Mouse (Mus musculus): ENCODE data around the gene Cachd1. TPM values are rescaled to one million over a fixed set of nuclear protein-coding genes. Genes with fewer than 3 reads are reported as not detected.

Gene Cachd1
- polyA plus RNA-seq, 1 experiment from 2014 or later = 12.2 TPM

- no peak for TF ChIP-seq CTCF (IDR thresholded peaks at IDR 0.05; ENCODE audit: low read depth)
- Histone ChIP-seq H3K9me3 (replicated peaks; ENCODE audit: low read length) (no peaks in the 10 kb centered on the region), H3K27ac (no peak overlapping the region), H3K9ac (ENCODE audit: low read depth, low read length) (no peak overlapping the region), H3K4me1 (replicated peaks; ENCODE audit: insufficient read depth, low read length) (no peaks in the 10 kb centered on the region), H3K4me3 (replicated peaks; ENCODE audit: low read depth, low read length) (no peak overlapping the region), H3K27me3 (ENCODE audit: insufficient read depth, low read length) (no peaks in the 10 kb centered on the region), H3K4me2 (ENCODE audit: low read length) (no peak overlapping the region), H3K36me3 (ENCODE audit: insufficient read depth, low read length) (peaks cover 8% of the 10 kb centered on the region; the same call in 1 of the 2 replicates)
- 70% methylated on average over 1 of the region's 1 CpGs for WGBS
- DNase-seq (ENCODE audit: low spot score) (no peak), ATAC-seq (replicated peaks; ENCODE audit: low FRiP score, low read depth) (no peak)
Observed at GRCm38 (mm10) chr4:100917511-100917910, 141.0 kb downstream of the Cachd1 start.

DNA sequence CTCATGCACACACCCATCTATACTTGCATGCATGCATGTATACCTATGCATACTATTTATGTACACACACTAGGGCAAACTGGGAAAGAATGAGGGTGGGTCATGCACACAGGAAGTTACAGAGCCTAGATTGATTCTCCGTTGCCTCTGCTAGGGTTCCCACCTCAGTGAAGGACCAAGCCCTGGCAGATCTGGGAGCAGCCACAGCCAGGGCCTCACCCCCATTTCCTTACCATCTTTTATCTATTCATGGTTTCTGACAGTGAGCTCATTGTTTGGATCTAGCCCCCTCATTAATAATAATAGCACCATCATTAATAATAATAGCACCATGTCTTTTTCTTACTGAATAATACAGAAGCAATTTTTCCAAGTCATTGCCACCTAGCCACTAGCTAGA is 143.9 kb downstream of the Cachd1 start:
- WGBS = 90% methylated on average over 1 of the region's 1 CpGs
- Histone ChIP-seq H3K9ac (ENCODE audit: low read depth, low read length) (no peak overlapping the region), H3K4me1 (replicated peaks; ENCODE audit: insufficient read depth, low read length) (peaks cover 8% of the 10 kb centered on the region), H3K9me3 (replicated peaks; ENCODE audit: low read length) (no peaks in the 10 kb centered on the region), H3K4me2 (ENCODE audit: low read length) (no peak overlapping the region), H3K27ac (no peak overlapping the region), H3K4me3 (replicated peaks; ENCODE audit: low read depth, low read length) (no peak overlapping the region), H3K36me3 (ENCODE audit: insufficient read depth, low read length) (peaks cover 8% of the 10 kb centered on the region; the same call in 1 of the 2 replicates), H3K27me3 (ENCODE audit: insufficient read depth, low read length) (no peaks in the 10 kb centered on the region)
- ATAC-seq (replicated peaks; ENCODE audit: low FRiP score, low read depth) = no peak
- no peak for TF ChIP-seq CTCF (IDR thresholded peaks at IDR 0.05; ENCODE audit: low read depth)
- DNase-seq (ENCODE audit: low spot score) = no peak

GRCm38 (mm10) chr4:100922816-100923554 is 146.5 kb downstream of the Cachd1 start:
- 0 out of 2 replicates have a peak overlapping the region, but pooled peaks have one; percentile 25 for H3K27ac ChIP-seq
- H3K9me3 ChIP-seq (replicated peaks; ENCODE audit: low read length) = no peaks in the 10 kb centered on the region
- H3K4me2 ChIP-seq (ENCODE audit: low read length) = no peak overlapping the region
- peaks cover 8% of the 10 kb centered on the region for H3K4me1 ChIP-seq (replicated peaks; ENCODE audit: insufficient read depth, low read length)
- ATAC-seq (replicated peaks; ENCODE audit: low FRiP score, low read depth) (no peak), DNase-seq (ENCODE audit: low spot score) (peak; percentile 35)
- WGBS = 31% methylated on average over 11 of the region's 11 CpGs
- no peak overlapping the region for H3K4me3 ChIP-seq (replicated peaks; ENCODE audit: low read depth, low read length)
- H3K36me3 ChIP-seq (ENCODE audit: insufficient read depth, low read length) = peaks cover 8% of the 10 kb centered on the region; the same call in 1 of the 2 replicates
- H3K27me3 ChIP-seq (ENCODE audit: insufficient read depth, low read length) = no peaks in the 10 kb centered on the region
- 0 out of 2 replicates have a peak overlapping the region, but pooled peaks have one; percentile 2 for H3K9ac ChIP-seq (ENCODE audit: low read depth, low read length)
- no peak for TF ChIP-seq CTCF (IDR thresholded peaks at IDR 0.05; ENCODE audit: low read depth)

GRCm38 (mm10) chr4:100923598-100923997 is 147.1 kb downstream of the Cachd1 start:
- no peak for TF ChIP-seq CTCF (IDR thresholded peaks at IDR 0.05; ENCODE audit: low read depth)
- H3K4me3 ChIP-seq (replicated peaks; ENCODE audit: low read depth, low read length) = no peak overlapping the region
- H3K27ac ChIP-seq = no peak overlapping the region
- ATAC-seq (replicated peaks; ENCODE audit: low FRiP score, low read depth) (no peak), DNase-seq (ENCODE audit: low spot score) (no peak)
- WGBS = 46% methylated on average over 6 of the region's 6 CpGs
- peaks cover 8% of the 10 kb centered on the region; the same call in 1 of the 2 replicates for H3K36me3 ChIP-seq (ENCODE audit: insufficient read depth, low read length)
- H3K9me3 ChIP-seq (replicated peaks; ENCODE audit: low read length) = no peaks in the 10 kb centered on the region
- no peak overlapping the region for H3K4me2 ChIP-seq (ENCODE audit: low read length)
- H3K27me3 ChIP-seq (ENCODE audit: insufficient read depth, low read length) = no peaks in the 10 kb centered on the region
- H3K4me1 ChIP-seq (replicated peaks; ENCODE audit: insufficient read depth, low read length) = peaks cover 8% of the 10 kb centered on the region
- no peak overlapping the region for H3K9ac ChIP-seq (ENCODE audit: low read depth, low read length)

- 43% methylated on average over 4 of the region's 4 CpGs for WGBS
- no peak overlapping the region for H3K4me3 ChIP-seq (replicated peaks; ENCODE audit: low read depth, low read length)
- H3K9ac ChIP-seq (ENCODE audit: low read depth, low read length) = no peak overlapping the region
- H3K27me3 ChIP-seq (ENCODE audit: insufficient read depth, low read length) = no peaks in the 10 kb centered on the region
- DNase-seq (ENCODE audit: low spot score) = no peak
- H3K36me3 ChIP-seq (ENCODE audit: insufficient read depth, low read length) = 0 out of 2 replicates have a peak, but pooled peaks cover 3% of the 10 kb centered on the region
- TF ChIP-seq CTCF (IDR thresholded peaks at IDR 0.05; ENCODE audit: low read depth) = no peak
- H3K4me2 ChIP-seq (ENCODE audit: low read length) = no peak overlapping the region
- peaks cover 8% of the 10 kb centered on the region for H3K4me1 ChIP-seq (replicated peaks; ENCODE audit: insufficient read depth, low read length)
- no peaks in the 10 kb centered on the region for H3K9me3 ChIP-seq (replicated peaks; ENCODE audit: low read length)
- ATAC-seq (replicated peaks; ENCODE audit: low FRiP score, low read depth) = no peak
- H3K27ac ChIP-seq = no peak overlapping the region
Observed at GRCm38 (mm10) chr4:100924276-100924675, 147.8 kb downstream of the Cachd1 start.

GRCm38 (mm10) chr4:100925153-100925552 is 148.7 kb downstream of the Cachd1 start:
- Histone ChIP-seq H3K4me1 (replicated peaks; ENCODE audit: insufficient read depth, low read length) (peaks cover 8% of the 10 kb centered on the region), H3K27ac (no peak overlapping the region), H3K4me2 (ENCODE audit: low read length) (no peak overlapping the region), H3K27me3 (ENCODE audit: insufficient read depth, low read length) (no peaks in the 10 kb centered on the region), H3K9ac (ENCODE audit: low read depth, low read length) (no peak overlapping the region), H3K9me3 (replicated peaks; ENCODE audit: low read length) (no peaks in the 10 kb centered on the region), H3K36me3 (ENCODE audit: insufficient read depth, low read length) (0 out of 2 replicates have a peak, but pooled peaks cover 2% of the 10 kb centered on the region), H3K4me3 (replicated peaks; ENCODE audit: low read depth, low read length) (no peak overlapping the region)
- ATAC-seq (replicated peaks; ENCODE audit: low FRiP score, low read depth) (no peak), DNase-seq (ENCODE audit: low spot score) (no peak)
- 64% methylated on average over 1 of the region's 1 CpGs for WGBS
- no peak for TF ChIP-seq CTCF (IDR thresholded peaks at IDR 0.05; ENCODE audit: low read depth)

All from kidney, postnatal 0 days (tissue).